Mouse (Mus musculus) liver, embryonic 12.5 days (tissue): ENCODE measurements around the gene Dnmt1. TPM values are rescaled to one million over a fixed set of nuclear protein-coding genes. Genes with fewer than 3 reads are reported as not detected.

Experiments
- ATAC-seq: fragments of 200-750 bp; cut with Nextera tagmentation; 2 replicates; pipeline ENCODE4 v1.8.0; 2017; ENCODE audit warnings: moderate number of reproducible peaks, mild to moderate bottlenecking, moderate library complexity
- H3K27ac ChIP-seq: fragments of 300-500 bp; sonication (generic); 2 replicates; pipeline ENCODE4 v1.5.1; 2016; ENCODE audit warnings: mild to moderate bottlenecking
- H3K27me3 ChIP-seq: fragments of 300-500 bp; sonication (generic); replicated peaks from 2 replicates; pipeline ENCODE4 v1.6.1; 2016; ENCODE audit warnings: mild to moderate bottlenecking, moderate library complexity
- H3K36me3 ChIP-seq: fragments of 300-500 bp; sonication (generic); 2 replicates; pipeline ENCODE4 v1.6.1; 2016; ENCODE audit warnings: mild to moderate bottlenecking, moderate library complexity
- H3K4me1 ChIP-seq: fragments of 300-500 bp; sonication (generic); 2 replicates; pipeline ENCODE4 v1.6.1; 2016
- H3K4me2 ChIP-seq: fragments of 300-500 bp; sonication (generic); 2 replicates; pipeline ENCODE4 v1.6.1; 2016; ENCODE audit warnings: mild to moderate bottlenecking, moderate library complexity
- H3K4me3 ChIP-seq: fragments of 300-500 bp; sonication (generic); 2 replicates; pipeline ENCODE4 v1.5.1; 2016; ENCODE audit warnings: mild to moderate bottlenecking, moderate library complexity
- H3K9ac ChIP-seq: fragments of 300-500 bp; sonication (generic); 2 replicates; pipeline ENCODE4 v1.6.1; 2016; ENCODE audit warnings: mild to moderate bottlenecking, moderate library complexity
- H3K9me3 ChIP-seq: fragments of 300-500 bp; sonication (generic); replicated peaks from 2 replicates; pipeline ENCODE4 v1.6.1; 2016; ENCODE audit warnings: mild to moderate bottlenecking, moderate library complexity
- WGBS: fragments of 180-500 bp; shearing (Covaris S2); methylation state at CpG from one replicate; pipeline ENCODE4 v1.1.7; 2016; ENCODE audit not compliant: insufficient replicate concordance; 5-methylcytosine and 5-hydroxymethylcytosine counted together
- polyA plus RNA-seq: library from polyadenylated mRNA; unstranded; fragments of >200 nt; fragmentation: Nextera tagmentation; extraction: Ambion mirVana; gene quantifications from 2 replicates; pipeline ENCODE4 v1.2.1, GENCODE M21; 2016

Gene Dnmt1
- polyA plus RNA-seq, 1 experiment from 2014 or later, result 97.3 TPM

GRCm38 (mm10) chr9:20875021-20875790, 84.5 kb downstream of the Dnmt1 start:
- no peak overlapping the region for H3K9ac ChIP-seq
- H3K4me2 ChIP-seq, result no peak overlapping the region
- no peak overlapping the region for H3K4me3 ChIP-seq
- peaks cover 19% of the 10 kb centered on the region for H3K36me3 ChIP-seq
- H3K27me3 ChIP-seq, result 0 out of 2 replicates have a peak, but pooled peaks cover 9% of the 10 kb centered on the region
- no peak for ATAC-seq
- no peaks in the 10 kb centered on the region for H3K9me3 ChIP-seq
- no peak overlapping the region for H3K27ac ChIP-seq
- WGBS, result 70% methylated on average over 23 of the region's 23 CpGs
- peaks cover 31% of the 10 kb centered on the region for H3K4me1 ChIP-seq

- peaks cover 19% of the 10 kb centered on the region for H3K36me3 ChIP-seq
- H3K27ac ChIP-seq, result no peak overlapping the region
- peaks cover 25% of the 10 kb centered on the region for H3K4me1 ChIP-seq
- WGBS, result 79% methylated on average over 12 of the region's 12 CpGs
- no peak for ATAC-seq
- H3K9ac ChIP-seq, result no peak overlapping the region
- no peak overlapping the region for H3K4me3 ChIP-seq
- peaks cover 25% of the 10 kb centered on the region for H3K27me3 ChIP-seq
- no peaks in the 10 kb centered on the region for H3K9me3 ChIP-seq
- no peak overlapping the region for H3K4me2 ChIP-seq
Observed at GRCm38 (mm10) chr9:20873521-20873920, 86.2 kb downstream of the Dnmt1 start.

GRCm38 (mm10) chr9:20872991-20873390, 86.7 kb downstream of the Dnmt1 start:
- Histone ChIP-seq H3K9me3 (no peaks in the 10 kb centered on the region), H3K4me2 (no peak overlapping the region), H3K27me3 (peaks cover 31% of the 10 kb centered on the region), H3K4me3 (no peak overlapping the region), H3K36me3 (peaks cover 19% of the 10 kb centered on the region), H3K27ac (no peak overlapping the region), H3K4me1 (peaks cover 25% of the 10 kb centered on the region), H3K9ac (no peak overlapping the region)
- ATAC-seq, result no peak
- 79% methylated on average over 10 of the region's 10 CpGs for WGBS

GRCm38 (mm10) chr9:20870211-20871173, 89.2 kb downstream of the Dnmt1 start:
- no peaks in the 10 kb centered on the region for H3K9me3 ChIP-seq
- WGBS, result 67% methylated on average over 12 of the region's 12 CpGs

GRCm38 (mm10) chr9:20869246-20869645, 90.4 kb downstream of the Dnmt1 start:
- peak overlapping the region; percentile 65 for H3K4me3 ChIP-seq
- H3K36me3 ChIP-seq, result peaks cover 14% of the 10 kb centered on the region; the same call in 1 of the 2 replicates
- ATAC-seq, result no peak
- H3K27me3 ChIP-seq, result peaks cover 68% of the 10 kb centered on the region
- peaks cover 12% of the 10 kb centered on the region for H3K4me1 ChIP-seq
- WGBS, result 5% methylated on average over 19 of the region's 19 CpGs
- peak overlapping the region; percentile 82 for H3K4me2 ChIP-seq
- peak overlapping the region; percentile 66 for H3K9ac ChIP-seq
- H3K9me3 ChIP-seq, result no peaks in the 10 kb centered on the region
- H3K27ac ChIP-seq, result no peak overlapping the region

More at GRCm38 (mm10) chr9:20870211-20871173, 89.2 kb downstream of the Dnmt1 start:
- no peak for ATAC-seq
- peaks cover 12% of the 10 kb centered on the region for H3K4me1 ChIP-seq
- H3K27ac ChIP-seq, result no peak overlapping the region
- H3K9ac ChIP-seq, result no peak overlapping the region
- H3K27me3 ChIP-seq, result peaks cover 55% of the 10 kb centered on the region
- peaks cover 19% of the 10 kb centered on the region for H3K36me3 ChIP-seq
- no peak overlapping the region for H3K4me2 ChIP-seq
- no peak overlapping the region for H3K4me3 ChIP-seq

GRCm38 (mm10) chr9:20868448-20869001, 91.2 kb downstream of the Dnmt1 start, which contains the start of gene A230050P20Rik:
Gene A230050P20Rik (plus strand): TSS chr9:20868642.
- H3K4me2 ChIP-seq, result peak within 1 kb of the TSS; percentile 82
- peak within 1 kb of the TSS; percentile 65 for H3K4me3 ChIP-seq
- peaks cover 12% of the 10 kb centered on the region for H3K4me1 ChIP-seq
- peaks cover 9% of the 10 kb centered on the region; the same call in 1 of the 2 replicates for H3K36me3 ChIP-seq
- 4% methylated on average over 53 of the region's 53 CpGs for WGBS
- peak; percentile 50 for ATAC-seq
- peaks cover 68% of the 10 kb centered on the region for H3K27me3 ChIP-seq
- no peak within 1 kb of the TSS for H3K27ac ChIP-seq
- H3K9me3 ChIP-seq, result no peaks in the 10 kb centered on the region
- peak within 1 kb of the TSS; percentile 66 for H3K9ac ChIP-seq

- Histone ChIP-seq H3K9me3 (no peaks in the 10 kb centered on the region), H3K4me2 (no peak overlapping the region), H3K9ac (no peak overlapping the region), H3K4me1 (peaks cover 19% of the 10 kb centered on the region), H3K4me3 (no peak overlapping the region), H3K27me3 (peaks cover 68% of the 10 kb centered on the region), H3K27ac (no peak overlapping the region), H3K36me3 (no peaks in the 10 kb centered on the region)
- 44% methylated on average over 3 of the region's 3 CpGs for WGBS
- ATAC-seq, result no peak
Observed at GRCm38 (mm10) chr9:20866879-20867278, 92.8 kb downstream of the Dnmt1 start.

GRCm38 (mm10) chr9:20862225-20862624, 97.5 kb downstream of the Dnmt1 start:
- no peak overlapping the region for H3K27ac ChIP-seq
- no peak overlapping the region for H3K4me3 ChIP-seq
- H3K9me3 ChIP-seq, result no peaks in the 10 kb centered on the region
- 41% methylated on average over 4 of the region's 4 CpGs for WGBS
- H3K36me3 ChIP-seq, result no peaks in the 10 kb centered on the region
- no peak overlapping the region for H3K9ac ChIP-seq
- H3K27me3 ChIP-seq, result peaks cover 40% of the 10 kb centered on the region
- H3K4me1 ChIP-seq, result peaks cover 7% of the 10 kb centered on the region
- no peak for ATAC-seq
- H3K4me2 ChIP-seq, result no peak overlapping the region

GRCm38 (mm10) chr9:20861821-20862220, 97.9 kb downstream of the Dnmt1 start:
- Histone ChIP-seq H3K27ac (no peak overlapping the region), H3K36me3 (no peaks in the 10 kb centered on the region), H3K27me3 (peaks cover 36% of the 10 kb centered on the region), H3K4me1 (peaks cover 7% of the 10 kb centered on the region), H3K4me2 (no peak overlapping the region), H3K9ac (no peak overlapping the region), H3K9me3 (no peaks in the 10 kb centered on the region), H3K4me3 (no peak overlapping the region)
- no peak for ATAC-seq
- 10% methylated on average over 4 of the region's 4 CpGs for WGBS

GRCm38 (mm10) chr9:20859926-20860325, 99.8 kb downstream of the Dnmt1 start:
- Histone ChIP-seq H3K27me3 (peaks cover 17% of the 10 kb centered on the region; the same call in 1 of the 2 replicates), H3K9ac (no peak overlapping the region), H3K27ac (no peak overlapping the region), H3K36me3 (no peaks in the 10 kb centered on the region), H3K4me2 (no peak overlapping the region), H3K4me3 (no peak overlapping the region), H3K4me1 (peaks cover 7% of the 10 kb centered on the region), H3K9me3 (no peaks in the 10 kb centered on the region)
- 0 out of 2 replicates have a peak, but pooled peaks have one; percentile 10 for ATAC-seq
- 28% methylated on average over 6 of the region's 6 CpGs for WGBS
